Mouse (Mus musculus) CD4-positive, CD25-positive, alpha-beta regulatory T cell, adult 4 months (primary cell): Measurements from ENCODE around the gene Klf13. TPM values are rescaled to one million over a fixed set of nuclear protein-coding genes. Genes with fewer than 3 reads are reported as not detected.
A peak's percentile ranks its signal among the peaks of the same experiment; 100 is the strongest.

ENCODE experiments used
- ATAC-seq: one replicate; pipeline ENCODE4 v1.8.0; 2017
- polyA plus RNA-seq, 2 experiments: library from polyadenylated mRNA; unstranded; fragments of 100-300 nt; shearing (Covaris generic); gene quantifications; one replicate each; pipeline ENCODE4 v1.2.1; 2017

Klf13 gene
- polyA plus RNA-seq, 2 experiments from 2014 or later, result 209 to 217 TPM

- ATAC-seq, result peak; percentile 14
Observed at GRCm38 (mm10) chr7:63905190-63905589, 33.5 kb downstream of the Klf13 start.

DNA sequence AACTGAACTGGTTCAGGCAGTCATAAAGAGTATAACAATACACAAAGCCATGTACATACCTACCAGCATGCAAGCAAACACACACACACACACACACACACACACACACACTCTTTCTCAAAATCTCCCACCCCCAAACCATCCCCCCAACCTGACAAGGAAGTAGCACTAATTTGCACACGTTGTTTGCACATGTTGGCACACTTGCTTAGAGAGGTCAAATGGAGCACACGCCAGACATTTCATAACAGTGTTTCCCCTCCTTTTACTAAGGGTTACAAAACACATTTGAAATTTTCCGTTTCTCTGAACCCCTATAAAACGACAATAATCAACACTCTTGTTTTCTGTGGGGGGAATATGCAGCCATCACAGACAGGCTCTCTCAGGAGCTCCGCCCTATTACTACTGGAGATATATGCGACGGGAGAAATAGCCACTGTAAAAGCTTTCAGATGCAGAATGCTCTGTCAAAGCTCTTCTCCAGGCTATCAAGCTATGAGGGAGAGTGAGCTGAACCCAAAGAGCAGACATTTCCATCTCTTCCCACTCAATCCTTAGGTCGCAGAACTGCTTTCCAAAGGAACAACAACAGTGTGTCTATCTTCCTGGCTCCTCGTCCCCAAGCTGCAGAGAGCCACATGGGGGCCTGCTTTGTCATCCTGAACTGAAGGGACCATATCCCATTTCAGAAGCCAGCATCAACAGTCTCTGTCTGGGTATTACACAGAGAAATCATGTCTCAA lies 34.9 kb downstream of the Klf13 start:
- no peak for ATAC-seq

- ATAC-seq, result no peak
Observed at GRCm38 (mm10) chr7:63902604-63903210, 36.0 kb downstream of the Klf13 start.

- no peak for ATAC-seq
Observed at GRCm38 (mm10) chr7:63901942-63902341, 36.8 kb downstream of the Klf13 start.

DNA sequence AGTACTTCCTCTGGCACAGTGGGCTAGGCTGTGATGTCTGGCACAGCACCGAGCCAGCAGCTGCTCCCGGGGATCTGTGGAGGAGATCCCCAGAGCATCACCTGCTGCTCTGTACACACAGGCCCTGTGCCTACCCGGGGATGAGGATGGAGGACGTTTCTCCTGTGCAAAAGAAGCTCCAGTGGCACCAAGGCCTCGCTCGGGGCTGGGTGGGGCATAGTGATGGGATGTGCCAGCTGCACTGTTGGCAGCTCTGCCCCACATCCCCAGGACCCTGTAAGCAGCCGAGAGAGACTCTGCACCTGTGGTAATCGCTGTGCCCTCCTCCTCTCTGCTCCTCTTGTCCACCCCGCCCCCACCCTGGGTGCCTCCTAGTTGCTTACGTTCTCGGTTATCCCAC lies 37.4 kb downstream of the Klf13 start:
- no peak for ATAC-seq

DNA sequence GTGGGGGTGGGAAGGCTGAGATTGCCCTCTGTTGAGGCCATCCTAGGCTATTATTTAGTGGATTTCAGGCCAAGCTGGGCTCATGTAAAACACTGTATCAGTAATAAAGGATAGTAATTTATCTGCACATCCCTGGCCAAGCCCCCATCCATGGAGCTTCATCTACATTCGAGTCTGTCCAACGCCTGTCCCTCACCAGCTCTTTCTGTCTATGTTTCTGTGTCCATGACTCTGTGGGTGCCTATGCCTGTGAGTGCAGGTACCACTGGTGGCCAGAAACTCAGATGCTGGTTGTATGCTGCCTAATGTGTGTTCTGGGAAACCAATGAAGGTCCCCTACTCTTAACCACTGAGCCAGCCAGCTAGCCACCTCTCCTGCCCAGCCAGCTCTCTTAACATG lies 38.3 kb downstream of the Klf13 start:
- no peak for ATAC-seq

GRCm38 (mm10) chr7:63899925-63900324 lies 38.8 kb downstream of the Klf13 start:
- no peak for ATAC-seq

DNA sequence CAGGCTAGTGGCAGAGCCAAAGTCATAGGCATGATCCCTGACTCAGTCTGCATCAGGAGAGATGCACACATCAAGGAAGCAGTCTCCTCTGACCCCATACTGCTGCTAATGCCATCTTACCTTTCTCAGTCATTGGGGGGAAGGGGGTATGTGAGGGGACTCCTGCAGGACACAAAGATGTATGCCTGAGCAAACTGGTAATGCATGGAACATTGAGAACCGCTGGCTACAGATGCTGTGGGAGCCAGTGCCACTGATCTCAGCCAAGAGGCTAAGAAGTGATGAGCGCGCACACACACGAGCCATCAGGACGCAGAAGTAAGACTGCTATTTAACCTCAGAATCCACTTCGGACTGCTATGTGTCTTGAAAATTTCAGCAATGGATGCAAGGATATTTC lies 40.5 kb downstream of the Klf13 start:
- ATAC-seq, result no peak

DNA sequence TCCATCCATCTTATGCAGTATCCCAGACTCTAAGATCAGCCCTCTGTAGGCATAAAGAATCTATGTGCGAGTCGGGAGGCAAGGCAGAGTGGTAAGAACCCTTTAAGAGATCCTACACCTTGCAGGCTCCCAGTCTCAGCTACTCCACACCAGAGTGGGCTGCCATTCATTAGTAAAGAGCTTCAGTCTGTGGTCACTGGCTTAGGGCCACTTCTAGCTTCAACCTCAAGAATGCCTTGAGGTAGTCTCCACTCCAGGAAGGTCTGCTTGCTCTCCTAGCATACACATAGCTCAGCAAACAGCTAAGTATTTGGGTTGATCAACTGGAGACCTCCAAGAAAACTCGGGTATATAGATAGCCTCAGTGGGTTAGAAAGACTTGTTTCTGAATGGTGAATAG lies 41.1 kb downstream of the Klf13 start:
- peak; percentile 3 for ATAC-seq

DNA sequence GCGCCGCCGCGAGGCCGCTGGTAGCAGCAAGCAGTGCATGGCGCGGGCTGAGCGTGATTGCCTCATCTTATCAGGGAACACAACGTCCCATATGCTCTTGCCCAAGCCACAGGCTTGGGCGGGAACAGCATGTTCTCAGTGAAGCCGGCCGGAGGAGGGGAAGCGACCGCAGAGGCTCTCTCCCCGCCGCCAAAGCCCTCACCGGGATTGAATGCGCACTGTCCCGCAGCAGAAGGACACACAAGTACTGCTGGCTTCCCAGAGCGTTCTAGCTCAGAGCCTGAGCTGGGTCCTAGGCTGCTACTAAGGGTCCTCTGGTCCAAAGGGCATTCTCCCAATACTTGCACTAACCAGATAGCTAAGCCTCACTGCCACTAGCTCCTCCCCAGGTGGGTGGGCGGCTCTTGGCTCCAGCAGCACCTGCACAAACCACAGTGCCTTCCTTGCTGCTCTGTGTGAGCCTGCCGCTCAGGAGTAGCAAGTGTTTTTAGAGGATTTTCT lies 41.7 kb downstream of the Klf13 start:
- peak; percentile 77 for ATAC-seq

DNA sequence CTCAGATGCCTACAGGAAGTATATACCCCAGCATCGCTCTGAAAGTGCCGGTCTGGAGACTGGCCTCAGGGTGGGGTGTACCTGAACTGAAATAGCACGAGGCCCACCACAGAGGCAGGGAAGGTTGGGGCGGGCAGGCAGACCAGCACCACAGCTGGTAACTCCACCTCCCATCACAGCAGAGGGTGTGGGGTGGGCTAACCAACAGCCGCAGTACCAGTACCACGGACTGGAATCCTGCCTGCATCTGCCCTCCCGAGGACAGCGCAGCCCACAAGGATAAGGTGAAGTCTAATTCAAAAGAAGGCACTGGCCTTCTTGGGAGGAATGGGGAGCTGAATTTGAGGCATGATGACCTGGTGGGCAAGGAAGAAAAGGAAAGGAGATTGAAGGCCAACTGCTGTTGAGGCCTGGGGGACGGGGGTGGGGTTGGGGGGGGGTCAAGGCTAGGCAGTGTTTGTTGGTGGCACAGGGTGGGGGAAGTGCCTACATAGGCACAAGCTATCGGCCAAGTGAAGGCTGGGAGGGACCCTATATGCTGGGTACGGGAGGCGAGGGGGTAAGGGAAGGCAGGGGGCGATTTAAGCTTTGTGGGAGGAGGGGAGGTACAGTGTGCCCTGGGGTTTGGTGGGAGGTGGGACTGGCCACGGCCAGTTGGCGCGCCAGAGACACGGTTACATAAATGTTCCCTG lies 42.3 kb downstream of the Klf13 start:
- no peak for ATAC-seq

DNA sequence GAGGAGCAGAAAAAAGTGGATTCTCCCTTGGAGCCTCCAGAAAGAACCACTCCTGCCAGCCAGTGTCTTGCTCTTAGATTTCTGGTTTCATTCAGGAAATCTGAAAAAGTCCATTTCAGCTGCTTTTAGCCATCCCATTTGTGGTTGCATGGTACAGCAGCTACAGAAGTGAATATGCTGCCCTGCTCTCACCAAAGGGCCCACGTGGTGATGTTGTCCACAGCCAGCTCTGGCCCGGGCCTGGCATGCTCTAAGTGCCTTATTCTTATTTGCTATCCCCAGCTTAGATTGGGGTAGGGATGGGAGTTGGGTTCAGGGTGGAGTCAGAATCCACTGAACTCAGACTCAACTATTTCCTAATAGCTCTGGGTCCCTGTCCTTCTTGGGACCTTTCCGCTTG lies 43.5 kb downstream of the Klf13 start:
- ATAC-seq, result no peak

GRCm38 (mm10) chr7:63894662-63895061 lies 44.1 kb downstream of the Klf13 start:
- ATAC-seq, result no peak

GRCm38 (mm10) chr7:63893729-63894128 lies 45.0 kb downstream of the Klf13 start:
- ATAC-seq, result no peak

GRCm38 (mm10) chr7:63893201-63893600 lies 45.5 kb downstream of the Klf13 start:
- no peak for ATAC-seq

GRCm38 (mm10) chr7:63891488-63892075 lies 47.1 kb downstream of the Klf13 start:
- ATAC-seq, result no peak

DNA sequence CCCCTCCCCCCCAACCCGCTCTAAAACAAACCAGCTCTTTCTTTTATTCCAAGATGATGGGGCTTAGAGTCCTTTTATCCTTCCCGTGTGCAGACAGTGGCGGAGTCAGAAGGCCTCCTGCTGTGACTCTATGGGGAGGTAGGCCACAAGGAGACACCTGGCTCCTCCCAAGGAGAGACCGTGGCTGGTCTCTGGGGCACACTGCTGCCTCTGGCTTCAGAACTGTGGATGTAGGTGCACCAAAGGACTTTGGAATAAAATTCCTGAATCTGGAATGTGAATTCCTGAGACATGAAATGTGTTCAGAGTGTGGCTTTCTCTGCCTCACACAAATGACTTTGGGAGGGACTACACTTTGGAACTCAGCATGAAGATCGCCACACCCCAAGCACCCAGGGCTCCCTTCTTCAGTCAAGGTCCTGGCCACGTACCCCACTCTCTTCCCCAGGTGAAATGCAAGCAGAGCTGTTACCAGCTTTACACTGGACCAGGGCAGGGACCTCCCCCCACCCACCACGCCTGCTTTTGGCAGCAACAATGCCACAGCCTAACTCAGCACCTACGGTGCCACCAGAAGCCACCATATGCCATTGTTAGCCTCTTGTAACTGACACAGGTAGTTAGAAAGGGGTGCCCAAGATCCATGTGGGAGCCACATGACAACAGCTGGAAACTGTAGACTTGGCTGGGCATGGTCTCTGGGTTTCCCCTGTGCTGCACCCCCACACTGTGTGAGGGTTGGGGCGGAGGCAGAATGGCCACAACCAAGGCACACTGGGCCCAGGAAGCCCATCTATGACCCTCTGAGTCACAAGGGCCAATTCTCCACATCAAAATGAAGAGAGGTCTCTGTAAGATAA lies 49.4 kb downstream of the Klf13 start:
- ATAC-seq, result no peak

GRCm38 (mm10) chr7:63888674-63889073 lies 50.0 kb downstream of the Klf13 start:
- ATAC-seq, result no peak

GRCm38 (mm10) chr7:63887602-63888123 lies 51.1 kb downstream of the Klf13 start:
- ATAC-seq, result no peak

GRCm38 (mm10) chr7:63887034-63887551 lies 51.6 kb downstream of the Klf13 start:
- ATAC-seq, result no peak

DNA sequence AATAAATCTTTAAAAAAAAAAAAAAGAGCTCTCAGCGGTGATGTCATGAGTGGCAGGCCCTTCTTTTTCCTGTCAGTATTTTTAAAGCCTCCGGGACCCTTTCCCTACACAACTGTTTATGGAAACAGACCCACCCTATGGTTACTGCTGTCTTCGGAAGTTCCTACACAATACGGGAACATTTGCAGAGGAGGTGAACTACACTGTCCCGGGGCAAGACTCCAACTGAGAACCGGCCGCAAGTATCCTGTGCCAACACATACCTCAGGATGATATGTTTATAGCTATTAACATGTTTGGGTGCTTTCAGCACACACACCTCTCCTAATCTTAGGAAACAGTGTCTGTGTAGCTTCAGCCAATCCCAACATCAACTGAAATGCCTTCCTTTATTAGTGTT lies 53.7 kb downstream of the Klf13 start:
- ATAC-seq, result no peak

DNA sequence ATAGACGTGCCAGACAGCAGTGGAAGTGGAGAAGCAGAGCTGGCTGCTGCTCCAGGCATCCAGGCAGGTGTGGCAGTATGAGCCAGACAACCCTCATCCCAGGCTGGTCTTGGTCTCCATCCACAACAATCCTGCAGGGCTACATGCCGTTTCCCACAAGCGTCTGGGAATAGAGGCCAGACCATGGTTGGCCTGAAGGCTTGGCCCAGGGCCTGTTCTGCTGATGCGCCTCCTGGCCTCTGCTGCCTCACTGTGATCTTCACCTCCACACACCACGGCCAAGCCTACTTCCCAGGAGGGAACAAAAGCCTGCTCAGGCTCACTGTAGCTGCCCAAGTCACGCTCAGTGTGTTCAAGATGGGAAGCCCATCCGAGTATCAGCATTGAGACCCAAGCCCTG lies 56.0 kb downstream of the Klf13 start:
- no peak for ATAC-seq
